Mouse (Mus musculus) lung, embryonic 15.5 days (tissue): Measurements from ENCODE around the gene Synpo2. TPM values are rescaled to one million over a fixed set of nuclear protein-coding genes. Genes with fewer than 3 reads are reported as not detected.
"Not testable (repeated sequence)": the region's sequence is repeated elsewhere in the genome, so short reads cannot be mapped to it uniquely, and the experiment has no call there.

Experiments used
- ATAC-seq: fragments of 200-750 bp; cut with Nextera tagmentation; 2 replicates; pipeline ENCODE4 v1.8.0; 2017; ENCODE audit warnings: moderate number of reproducible peaks, borderline replicate concordance; ENCODE audit not compliant: low FRiP score, low TSS enrichment; ENCODE audit errors: extremely low read depth
- H3K27ac ChIP-seq: fragments of 300-500 bp; sonication (generic); 2 replicates; pipeline ENCODE4 v1.5.1; 2015; ENCODE audit warnings: moderate library complexity, mild to moderate bottlenecking, inconsistent platforms
- H3K27me3 ChIP-seq: fragments of 300-500 bp; sonication (generic); 2 replicates; pipeline ENCODE4 v1.6.1; 2015; ENCODE audit warnings: inconsistent platforms
- H3K36me3 ChIP-seq: fragments of 300-500 bp; sonication (generic); 2 replicates; pipeline ENCODE4 v1.6.1; 2015; ENCODE audit warnings: inconsistent platforms
- H3K4me1 ChIP-seq: fragments of 300-500 bp; sonication (generic); 2 replicates; pipeline ENCODE4 v1.6.1; 2015; ENCODE audit warnings: inconsistent platforms
- H3K4me2 ChIP-seq: fragments of 300-500 bp; sonication (generic); 2 replicates; pipeline ENCODE4 v1.6.1; 2015; ENCODE audit warnings: inconsistent platforms, mild to moderate bottlenecking, moderate library complexity
- H3K4me3 ChIP-seq: fragments of 300-500 bp; sonication (generic); 2 replicates; pipeline ENCODE4 v1.5.1; 2015; ENCODE audit warnings: mild to moderate bottlenecking, inconsistent platforms
- H3K9ac ChIP-seq: fragments of 300-500 bp; sonication (generic); 2 replicates; pipeline ENCODE4 v1.6.1; 2015; ENCODE audit warnings: inconsistent platforms
- H3K9me3 ChIP-seq: fragments of 300-500 bp; sonication (generic); 2 replicates; pipeline ENCODE4 v1.6.1; 2016; ENCODE audit warnings: inconsistent platforms
- WGBS: fragments of 180-500 bp; shearing (Covaris S2); methylation state at CpG from one replicate; pipeline ENCODE4 v1.1.7; 2015; 5-methylcytosine and 5-hydroxymethylcytosine counted together
- polyA plus RNA-seq: library from polyadenylated mRNA; unstranded; fragments of >200 nt; fragmentation: Nextera tagmentation; extraction: Ambion mirVana; gene quantifications from 2 replicates; pipeline ENCODE4 v1.2.1, GENCODE M21; 2015

Gene Synpo2
- polyA plus RNA-seq, 1 experiment from 2014 or later: 11.3 TPM

- Histone ChIP-seq H3K27ac (no peak overlapping the region), H3K4me2 (no peak overlapping the region), H3K4me1 (peaks cover 25% of the 10 kb centered on the region), H3K27me3 (no peaks in the 10 kb centered on the region), H3K36me3 (no peaks in the 10 kb centered on the region), H3K9ac (no peak overlapping the region), H3K4me3 (no peak overlapping the region), H3K9me3 (no peaks in the 10 kb centered on the region)
- 74% methylated on average over 6 of the region's 6 CpGs for WGBS
- no peak for ATAC-seq
Measured at GRCm38 (mm10) chr3:123141069-123141468, 94.9 kb downstream of the Synpo2 start.

DNA sequence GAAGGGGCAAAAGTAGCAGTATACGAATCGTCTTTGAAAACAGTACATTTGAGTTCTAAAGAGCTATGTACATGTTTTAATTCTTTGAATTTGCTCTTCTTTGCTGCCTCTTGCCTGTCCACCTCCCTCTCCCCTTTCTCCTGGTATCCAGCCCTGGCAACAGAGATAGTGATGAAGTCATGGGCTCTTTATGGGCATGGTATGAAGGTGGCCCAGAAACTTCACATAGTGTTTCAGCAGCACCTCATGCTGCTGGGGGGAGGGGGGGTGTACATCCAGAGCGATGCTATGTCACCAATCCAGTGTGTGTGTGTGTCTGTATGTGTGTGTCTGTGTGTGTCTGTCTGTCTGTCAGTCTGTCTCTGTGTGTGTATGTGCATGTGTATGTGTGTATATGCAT is 95.8 kb downstream of the Synpo2 start:
- Histone ChIP-seq H3K27ac (no peak overlapping the region), H3K4me3 (no peak overlapping the region), H3K4me2 (no peak overlapping the region), H3K36me3 (no peaks in the 10 kb centered on the region), H3K27me3 (no peaks in the 10 kb centered on the region), H3K9me3 (no peaks in the 10 kb centered on the region), H3K9ac (no peak overlapping the region), H3K4me1 (peaks cover 25% of the 10 kb centered on the region)
- 87% methylated on average over 3 of the region's 3 CpGs for WGBS
- no peak for ATAC-seq

DNA sequence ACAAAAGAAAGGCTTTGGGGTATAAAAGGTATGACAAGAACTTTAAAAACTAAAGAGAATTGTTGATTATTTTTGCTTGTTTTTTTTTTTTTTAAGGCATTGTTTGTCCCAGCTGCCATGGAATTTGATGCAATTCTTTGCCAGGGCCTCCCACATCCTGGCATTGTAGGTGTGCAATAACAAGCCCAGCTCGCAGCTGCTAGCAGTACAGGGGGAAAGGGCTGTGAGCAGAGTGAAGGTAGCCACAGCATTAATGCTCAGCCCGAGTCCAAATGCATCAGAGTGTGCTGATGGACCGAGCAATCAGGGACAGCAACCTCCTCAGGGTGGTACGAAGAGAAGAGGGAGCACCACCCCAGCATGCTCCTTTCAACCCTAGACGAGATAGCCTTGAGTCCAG is 96.3 kb downstream of the Synpo2 start:
- no peaks in the 10 kb centered on the region for H3K9me3 ChIP-seq
- no peak overlapping the region for H3K9ac ChIP-seq
- WGBS: 55% methylated on average over 5 of the region's 5 CpGs
- no peak overlapping the region for H3K4me3 ChIP-seq
- H3K27me3 ChIP-seq: no peaks in the 10 kb centered on the region
- H3K27ac ChIP-seq: peak overlapping the region; percentile 82; the same call in 1 of the 2 replicates
- H3K4me2 ChIP-seq: no peak overlapping the region
- no peaks in the 10 kb centered on the region for H3K36me3 ChIP-seq
- H3K4me1 ChIP-seq: peaks cover 25% of the 10 kb centered on the region
- no peak for ATAC-seq

DNA sequence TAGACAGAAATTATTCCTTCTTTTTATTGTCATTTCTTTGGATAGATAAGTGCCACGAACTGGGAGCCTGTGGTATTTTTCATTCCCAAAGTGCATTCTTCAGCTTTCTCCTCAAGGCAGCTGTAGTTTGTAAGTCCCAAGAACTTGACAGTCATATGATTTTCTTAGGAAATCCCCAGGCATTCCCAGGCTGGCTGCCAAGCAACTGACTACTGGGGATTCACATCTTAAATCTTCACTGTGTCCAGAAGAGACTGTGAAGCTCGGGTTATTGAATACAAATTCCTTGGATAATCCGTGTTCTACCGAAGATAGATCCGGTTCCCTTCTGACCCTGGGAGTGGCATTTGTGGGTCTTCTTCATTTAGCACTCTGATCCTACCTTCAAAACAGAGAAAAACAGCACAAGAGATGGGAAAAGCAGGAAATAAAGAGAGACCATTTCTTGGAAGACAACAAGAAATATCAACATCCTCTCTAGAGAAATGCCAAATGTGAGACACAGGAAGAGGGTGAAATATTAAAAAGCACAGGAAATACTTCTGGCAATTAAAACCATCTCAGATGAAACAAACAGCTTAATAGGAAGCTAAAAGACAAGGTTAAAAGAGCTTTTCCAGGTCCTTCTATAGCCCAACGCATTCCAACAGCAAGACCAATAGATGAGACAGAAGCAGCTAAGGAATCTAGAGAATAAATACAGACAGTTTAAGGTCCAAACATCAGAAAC is 97.5 kb downstream of the Synpo2 start:
- Histone ChIP-seq H3K36me3 (no peaks in the 10 kb centered on the region), H3K27ac (peak overlapping the region; percentile 82), H3K4me1 (peaks cover 25% of the 10 kb centered on the region), H3K4me3 (no peak overlapping the region), H3K9me3 (no peaks in the 10 kb centered on the region), H3K27me3 (no peaks in the 10 kb centered on the region), H3K4me2 (peak overlapping the region; percentile 35), H3K9ac (no peak overlapping the region)
- 39% methylated on average over 6 of the region's 6 CpGs for WGBS
- ATAC-seq: peak; percentile 84; the same call in 1 of the 2 replicates

DNA sequence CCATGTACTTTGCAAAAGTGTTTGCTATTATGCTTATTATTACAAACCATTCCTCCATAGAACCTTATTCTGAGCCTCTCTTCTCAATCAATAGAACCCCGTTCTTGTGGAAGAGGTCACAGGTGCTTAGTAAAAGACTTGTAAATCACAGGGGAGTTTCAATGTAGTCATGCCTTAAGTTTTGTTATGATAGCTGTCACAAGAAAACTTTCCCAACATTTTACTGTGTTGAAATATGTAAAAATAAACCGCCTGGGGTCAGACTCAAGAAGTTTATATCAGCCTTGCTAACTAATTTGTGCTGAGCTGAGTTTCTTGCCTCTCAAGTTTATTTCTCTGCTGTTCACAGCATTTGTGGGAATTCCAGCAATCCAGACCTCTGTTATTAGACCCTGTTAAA is 103.8 kb downstream of the Synpo2 start:
- H3K9me3 ChIP-seq: no peaks in the 10 kb centered on the region
- no peaks in the 10 kb centered on the region for H3K27me3 ChIP-seq
- no peak overlapping the region for H3K9ac ChIP-seq
- H3K4me2 ChIP-seq: no peak overlapping the region
- 0 out of 2 replicates have a peak, but pooled peaks cover 4% of the 10 kb centered on the region for H3K4me1 ChIP-seq
- H3K4me3 ChIP-seq: no peak overlapping the region
- WGBS: 61% methylated on average over 2 of the region's 2 CpGs
- no peak overlapping the region for H3K27ac ChIP-seq
- no peaks in the 10 kb centered on the region for H3K36me3 ChIP-seq
- no peak for ATAC-seq

DNA sequence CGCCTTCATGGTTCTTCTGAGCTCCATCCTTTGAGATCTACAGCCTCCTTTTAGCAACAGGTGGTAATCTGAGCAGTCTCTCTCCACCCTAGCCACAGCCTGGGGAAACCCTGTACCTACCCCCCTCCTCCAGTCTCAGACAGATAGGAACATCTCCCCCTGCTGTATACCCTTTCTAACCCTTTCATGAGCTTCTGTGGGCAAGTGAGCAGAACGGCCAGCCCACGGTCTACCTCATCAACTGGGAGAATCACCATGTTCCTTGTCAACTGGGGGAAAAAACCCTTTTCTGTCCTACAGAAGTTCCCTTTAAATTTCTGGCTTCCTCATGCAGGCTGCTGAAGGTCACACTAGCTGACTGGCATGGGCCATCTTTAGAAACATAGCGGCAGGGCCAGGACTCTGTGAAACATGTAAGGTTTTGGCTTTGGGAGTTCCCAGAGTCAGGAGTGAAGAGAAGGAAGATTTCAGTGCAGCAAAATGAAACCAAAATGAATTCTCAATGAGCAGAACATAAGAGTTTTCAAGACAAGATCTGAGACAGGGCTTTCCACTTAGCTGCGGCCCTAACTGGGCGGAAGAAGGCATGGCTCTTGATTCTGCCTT is 104.7 kb downstream of the Synpo2 start:
- Histone ChIP-seq H3K27ac (no peak overlapping the region), H3K4me3 (no peak overlapping the region), H3K9ac (no peak overlapping the region), H3K27me3 (no peaks in the 10 kb centered on the region), H3K4me1 (0 out of 2 replicates have a peak, but pooled peaks cover 4% of the 10 kb centered on the region), H3K9me3 (no peaks in the 10 kb centered on the region), H3K4me2 (no peak overlapping the region), H3K36me3 (no peaks in the 10 kb centered on the region)
- 92% methylated on average over 6 of the region's 6 CpGs for WGBS
- no peak for ATAC-seq

DNA sequence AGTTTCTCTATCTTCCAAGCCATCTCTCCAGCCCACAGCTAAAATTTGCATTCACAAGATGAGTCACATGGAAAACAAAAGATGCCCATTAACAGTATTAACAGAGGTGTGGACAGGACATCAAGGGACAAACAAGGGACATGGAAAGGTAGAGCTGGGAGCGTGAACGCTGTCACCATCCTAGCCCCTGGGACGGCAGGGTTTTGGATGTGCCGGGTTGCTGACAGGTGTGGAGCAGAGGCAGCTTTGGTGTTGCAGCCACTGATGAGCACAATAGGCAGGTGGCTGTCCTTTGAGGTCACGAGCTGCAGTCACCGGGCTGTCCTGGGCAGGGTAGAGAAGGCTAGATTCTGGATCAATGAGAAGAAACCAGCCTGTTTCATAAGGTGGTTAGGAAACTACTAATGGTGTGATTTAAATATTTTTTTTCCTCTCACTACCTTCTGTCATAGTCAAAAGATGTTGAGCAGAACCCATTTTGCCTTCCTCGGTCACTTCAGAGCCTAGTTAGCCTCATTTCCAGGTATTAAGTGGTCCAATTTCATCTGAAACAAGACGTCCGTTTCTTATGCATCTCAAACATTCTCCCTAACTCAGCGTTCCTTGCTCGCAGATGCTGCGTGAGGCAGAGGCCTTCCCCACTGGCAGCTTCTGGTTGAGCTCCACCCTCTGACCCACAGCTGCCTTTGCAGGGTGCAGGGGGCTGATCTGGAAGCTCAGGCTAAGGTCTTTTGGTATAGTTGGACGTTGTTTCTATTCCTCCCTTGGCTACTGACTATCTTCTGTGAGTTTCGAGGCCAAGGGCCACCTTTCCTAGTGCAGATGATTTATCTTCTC is 105.4 kb downstream of the Synpo2 start:
- H3K36me3 ChIP-seq: no peaks in the 10 kb centered on the region
- ATAC-seq: no peak
- no peaks in the 10 kb centered on the region for H3K27me3 ChIP-seq
- H3K4me2 ChIP-seq: no peak overlapping the region
- H3K9me3 ChIP-seq: no peaks in the 10 kb centered on the region
- H3K4me3 ChIP-seq: no peak overlapping the region
- H3K27ac ChIP-seq: no peak overlapping the region
- 0 out of 2 replicates have a peak, but pooled peaks cover 4% of the 10 kb centered on the region for H3K4me1 ChIP-seq
- WGBS: 76% methylated on average over 14 of the region's 14 CpGs
- H3K9ac ChIP-seq: no peak overlapping the region

DNA sequence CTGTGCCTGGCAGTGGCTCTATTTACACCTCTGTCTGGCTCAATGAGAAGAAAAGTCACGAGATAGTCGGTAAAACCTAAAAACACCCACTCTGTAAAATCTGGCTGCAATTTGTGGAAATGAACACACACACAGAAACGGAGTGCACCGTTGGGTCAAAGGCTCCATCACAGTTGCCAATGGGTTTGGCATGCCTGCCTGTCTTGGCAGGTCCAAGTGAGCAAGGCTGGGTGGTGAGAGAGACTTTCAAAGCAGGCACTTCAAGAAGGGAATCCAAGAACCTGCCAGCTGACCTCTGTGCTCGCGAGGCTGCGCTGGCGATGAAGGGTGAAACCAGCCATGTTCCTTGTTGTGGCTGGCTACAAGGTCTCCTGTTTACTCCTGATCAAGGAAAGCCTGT is 107.2 kb downstream of the Synpo2 start:
- Histone ChIP-seq H3K9ac (no peak overlapping the region), H3K4me3 (no peak overlapping the region), H3K36me3 (no peaks in the 10 kb centered on the region), H3K4me2 (no peak overlapping the region), H3K4me1 (0 out of 2 replicates have a peak, but pooled peaks cover 4% of the 10 kb centered on the region), H3K27me3 (no peaks in the 10 kb centered on the region), H3K27ac (no peak overlapping the region), H3K9me3 (no peaks in the 10 kb centered on the region)
- ATAC-seq: no peak; the same call in 1 of the 2 replicates
- WGBS: 59% methylated on average over 8 of the region's 8 CpGs

- ATAC-seq: no peak
- H3K9ac ChIP-seq: no peak overlapping the region
Measured at GRCm38 (mm10) chr3:123128091-123128490, 107.9 kb downstream of the Synpo2 start.

GRCm38 (mm10) chr3:123126741-123127140 is 109.2 kb downstream of the Synpo2 start:
- H3K4me2 ChIP-seq, H3K36me3 ChIP-seq, H3K27me3 ChIP-seq, H3K9ac ChIP-seq, H3K4me3 ChIP-seq, H3K27ac ChIP-seq, H3K9me3 ChIP-seq, H3K4me1 ChIP-seq, ATAC-seq: not testable (repeated sequence)
- WGBS: 85% methylated on average over 4 of the region's 4 CpGs

More at GRCm38 (mm10) chr3:123128091-123128490, 107.9 kb downstream of the Synpo2 start:
- no peaks in the 10 kb centered on the region for H3K36me3 ChIP-seq
- H3K4me1 ChIP-seq: 0 out of 2 replicates have a peak, but pooled peaks cover 4% of the 10 kb centered on the region
- 64% methylated on average over 7 of the region's 7 CpGs for WGBS
- no peaks in the 10 kb centered on the region for H3K9me3 ChIP-seq
- H3K4me3 ChIP-seq: no peak overlapping the region
- no peak overlapping the region for H3K4me2 ChIP-seq
- no peak overlapping the region for H3K27ac ChIP-seq
- H3K27me3 ChIP-seq: no peaks in the 10 kb centered on the region

DNA sequence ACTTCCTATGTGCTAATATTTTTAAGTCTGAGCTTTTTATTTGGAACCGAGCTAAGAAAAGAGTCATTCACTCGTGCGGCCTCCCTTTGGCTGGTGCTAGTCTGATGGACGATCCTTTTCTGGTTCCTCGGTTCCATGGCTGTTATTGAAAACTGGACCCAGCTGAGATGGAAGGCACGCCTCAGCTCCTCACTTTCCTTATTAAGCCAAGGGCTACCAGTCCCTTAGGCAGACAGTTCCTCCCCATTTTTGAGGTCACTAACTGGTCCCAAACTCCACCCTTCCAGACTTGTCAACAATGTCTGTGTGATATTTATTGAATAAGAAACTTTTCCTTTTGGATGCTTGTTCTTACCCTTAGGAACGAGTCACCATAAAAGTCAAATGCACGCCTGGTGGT is 112.1 kb downstream of the Synpo2 start:
- Histone ChIP-seq H3K9ac (no peak overlapping the region), H3K27me3 (no peaks in the 10 kb centered on the region), H3K4me1 (0 out of 2 replicates have a peak, but pooled peaks cover 1% of the 10 kb centered on the region), H3K9me3 (no peaks in the 10 kb centered on the region), H3K27ac (no peak overlapping the region), H3K4me2 (no peak overlapping the region), H3K36me3 (no peaks in the 10 kb centered on the region), H3K4me3 (no peak overlapping the region)
- WGBS: 68% methylated on average over 8 of the region's 8 CpGs
- no peak for ATAC-seq
